Mouse (Mus musculus) CD4-positive helper T cell, adult 2 months (primary cell): ENCODE measurements around the gene Kcnh4.

Experiments
- DNase-seq: peaks from one replicate; pipeline ENCODE4 v3.0.0-alpha.2; 2012; ENCODE audit warnings: low read depth, missing footprints, low spot score

The Kcnh4 gene

DNA sequence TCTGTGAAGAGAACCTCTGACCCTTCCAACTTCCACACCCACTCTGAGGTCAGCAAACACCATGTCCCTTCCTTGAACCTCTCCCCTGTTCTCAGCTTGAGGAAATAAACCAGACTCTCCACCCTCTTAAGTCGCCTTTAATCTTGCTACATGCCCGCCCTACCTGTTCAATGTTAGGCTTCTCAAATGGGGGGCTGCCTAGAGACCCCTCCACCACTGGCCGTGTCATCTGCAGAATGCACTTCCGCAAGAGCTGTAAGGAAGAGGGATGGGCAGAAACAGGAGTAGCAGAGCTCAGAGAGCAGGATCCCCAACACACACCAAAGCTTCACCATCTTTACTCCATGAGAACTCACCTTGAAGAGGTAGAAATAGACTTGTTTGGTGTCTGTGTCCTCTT, 48.8 kb downstream of the Kcnh4 start:
- DNase-seq: no peak

DNA sequence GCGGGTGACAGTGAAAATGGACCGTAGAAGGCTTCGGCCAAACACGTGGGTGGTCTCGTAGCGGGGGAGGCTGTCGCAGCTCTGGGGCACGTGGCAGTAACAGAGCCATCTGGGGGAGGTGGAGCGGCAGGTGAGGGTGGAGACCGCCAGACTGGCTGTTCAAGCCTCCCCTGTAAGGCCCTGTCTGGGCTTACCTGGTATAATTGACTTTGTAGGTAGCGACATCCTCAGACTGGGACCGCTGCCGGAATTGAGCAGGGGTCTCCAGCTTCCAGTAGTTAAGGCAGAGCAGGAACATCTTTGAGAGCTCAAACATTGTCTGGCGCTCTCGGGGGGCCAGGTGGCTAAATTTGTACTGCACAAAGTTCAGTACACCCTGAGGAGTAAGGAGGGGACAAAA, 49.2 kb downstream of the Kcnh4 start:
- no peak for DNase-seq

GRCm38 (mm10) chr11:100709201-100709810, 50.4 kb downstream of the Kcnh4 start:
- DNase-seq: no peak

- DNase-seq: no peak
Observed at GRCm38 (mm10) chr11:100705095-100705747, 54.5 kb downstream of the Kcnh4 start.

- peak; percentile 79 for DNase-seq
Observed at GRCm38 (mm10) chr11:100703851-100704531, 55.8 kb downstream of the Kcnh4 start, which contains the start of gene Dhx58. TSS of gene Dhx58 (minus strand) at chr11:100704271.

DNA sequence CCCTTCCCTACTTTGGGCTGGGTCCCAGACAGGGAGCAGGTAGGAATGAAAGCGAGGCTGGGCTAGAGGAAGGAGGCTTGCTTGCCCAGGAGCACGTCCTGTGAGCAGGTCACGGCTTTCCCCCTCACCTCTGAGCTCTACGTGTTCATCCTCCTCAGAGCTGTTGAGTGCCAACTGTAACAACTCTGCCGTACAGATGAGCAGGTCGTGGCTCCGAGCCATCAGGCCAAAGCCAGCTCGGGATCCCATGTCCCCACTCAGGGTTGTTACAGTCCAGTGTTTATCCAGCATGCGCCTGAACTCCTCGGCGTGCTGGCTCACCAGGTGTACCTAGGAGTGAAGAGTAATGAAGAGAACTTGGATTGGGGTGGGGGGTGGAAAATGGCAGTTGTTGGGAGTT, 56.4 kb downstream of the Kcnh4 start:
- peak; percentile 45 for DNase-seq

- DNase-seq: peak; percentile 46
Observed at GRCm38 (mm10) chr11:100702906-100703305, 56.8 kb downstream of the Kcnh4 start.

DNA sequence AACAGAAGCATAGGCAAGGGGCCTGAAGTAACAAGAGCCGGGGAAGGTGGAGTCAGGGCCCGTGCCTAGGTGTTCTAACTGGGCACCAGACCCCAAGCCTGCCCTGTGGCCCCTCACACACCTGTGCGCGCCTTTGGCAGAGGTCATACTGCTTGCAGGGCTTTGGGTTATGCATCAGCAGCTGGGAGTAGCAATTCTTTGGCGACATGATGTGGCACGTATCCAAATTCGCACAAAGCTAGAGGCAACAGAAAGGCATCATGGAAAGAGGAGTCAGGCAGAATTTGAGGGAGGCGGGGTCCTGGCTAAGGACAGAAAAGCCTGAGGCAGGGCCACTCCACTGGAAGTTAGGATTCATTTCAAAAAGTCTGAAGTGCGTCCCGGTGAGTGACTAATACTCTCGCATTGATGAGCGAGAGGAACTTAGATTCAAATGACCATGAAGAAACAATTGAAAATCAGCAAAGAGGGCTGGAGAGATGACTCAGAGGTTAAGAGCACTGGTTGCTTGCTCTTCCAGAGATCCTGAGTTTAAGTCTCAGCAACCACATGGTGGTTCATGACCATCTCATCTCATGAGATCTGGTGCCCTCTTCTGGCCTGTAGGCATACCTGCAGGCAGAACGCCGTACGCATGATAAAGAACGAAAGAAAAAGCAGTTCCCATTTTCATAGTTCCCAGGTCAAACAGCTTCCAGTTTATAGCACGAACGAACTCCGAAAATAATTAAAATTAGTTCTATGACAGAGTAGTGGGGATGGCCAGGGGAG, 57.5 kb downstream of the Kcnh4 start:
- DNase-seq: peak; percentile 84

GRCm38 (mm10) chr11:100701301-100701700, 58.4 kb downstream of the Kcnh4 start:
- no peak for DNase-seq

- no peak for DNase-seq
Observed at GRCm38 (mm10) chr11:100700710-100701109, 59.0 kb downstream of the Kcnh4 start.

- no peak for DNase-seq
Observed at GRCm38 (mm10) chr11:100697921-100698320, 61.8 kb downstream of the Kcnh4 start.

DNA sequence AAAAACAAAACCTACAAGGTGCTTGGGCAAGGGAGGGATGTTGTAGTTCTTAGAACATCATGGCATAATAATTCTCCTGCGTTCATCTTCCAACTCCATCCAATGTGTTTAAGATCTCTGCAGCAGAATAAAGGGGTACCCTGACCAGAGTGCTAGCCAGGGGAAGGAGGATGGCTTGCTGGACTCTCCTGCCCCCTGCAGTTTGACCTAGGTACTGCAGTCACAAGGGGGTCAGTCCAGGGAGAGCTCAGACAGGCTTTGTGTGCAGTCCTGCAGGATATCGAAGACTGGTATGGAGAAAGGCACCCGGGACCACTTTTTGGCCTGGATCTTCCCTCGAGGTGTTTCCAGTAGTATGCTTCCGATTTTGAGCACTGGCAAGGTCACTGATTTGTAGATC, 64.8 kb downstream of the Kcnh4 start:
- DNase-seq: peak; percentile 57

GRCm38 (mm10) chr11:100693154-100693553, 66.6 kb downstream of the Kcnh4 start:
- no peak for DNase-seq

- DNase-seq: peak; percentile 31
Observed at GRCm38 (mm10) chr11:100692164-100692616, 67.6 kb downstream of the Kcnh4 start, which contains the start of gene Zfp385c. TSS of gene Zfp385c (minus strand) at chr11:100692455.

- no peak for DNase-seq
Observed at GRCm38 (mm10) chr11:100690389-100690788, 69.4 kb downstream of the Kcnh4 start.
